Mouse (Mus musculus) kidney, postnatal 14 days (tissue): Measurements from ENCODE around the gene Ccdc85c.
A peak's percentile ranks its signal among the peaks of the same experiment; 100 is the strongest.

Experiments
- DNase-seq: peaks from one replicate; pipeline ENCODE4 v3.0.0; 2022; ENCODE audit warnings: mixed read lengths

Ccdc85c gene

GRCm38 (mm10) chr12:108292957-108293356 is 17.7 kb upstream of the Ccdc85c start:
- peak; percentile 80 for DNase-seq

DNA sequence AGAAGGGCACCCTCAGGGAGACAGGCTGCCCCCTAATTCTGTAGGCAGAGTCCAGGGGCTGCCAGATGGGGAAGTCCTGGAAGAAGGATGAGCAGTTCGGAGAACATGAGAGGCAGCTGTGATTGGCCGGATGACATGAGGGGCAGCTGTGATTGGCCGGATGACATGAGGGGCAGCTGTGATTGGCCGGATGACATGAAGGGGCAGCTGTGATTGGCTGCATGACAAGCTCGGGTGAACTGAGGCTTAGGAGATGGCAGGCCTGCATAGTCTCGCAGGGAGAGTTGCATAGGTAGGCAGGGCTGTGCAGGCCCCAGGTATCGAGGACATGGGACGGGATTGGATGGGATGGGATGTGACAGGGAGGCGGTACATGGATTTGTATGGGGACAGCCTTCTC is 17.2 kb upstream of the Ccdc85c start:
- no peak for DNase-seq

DNA sequence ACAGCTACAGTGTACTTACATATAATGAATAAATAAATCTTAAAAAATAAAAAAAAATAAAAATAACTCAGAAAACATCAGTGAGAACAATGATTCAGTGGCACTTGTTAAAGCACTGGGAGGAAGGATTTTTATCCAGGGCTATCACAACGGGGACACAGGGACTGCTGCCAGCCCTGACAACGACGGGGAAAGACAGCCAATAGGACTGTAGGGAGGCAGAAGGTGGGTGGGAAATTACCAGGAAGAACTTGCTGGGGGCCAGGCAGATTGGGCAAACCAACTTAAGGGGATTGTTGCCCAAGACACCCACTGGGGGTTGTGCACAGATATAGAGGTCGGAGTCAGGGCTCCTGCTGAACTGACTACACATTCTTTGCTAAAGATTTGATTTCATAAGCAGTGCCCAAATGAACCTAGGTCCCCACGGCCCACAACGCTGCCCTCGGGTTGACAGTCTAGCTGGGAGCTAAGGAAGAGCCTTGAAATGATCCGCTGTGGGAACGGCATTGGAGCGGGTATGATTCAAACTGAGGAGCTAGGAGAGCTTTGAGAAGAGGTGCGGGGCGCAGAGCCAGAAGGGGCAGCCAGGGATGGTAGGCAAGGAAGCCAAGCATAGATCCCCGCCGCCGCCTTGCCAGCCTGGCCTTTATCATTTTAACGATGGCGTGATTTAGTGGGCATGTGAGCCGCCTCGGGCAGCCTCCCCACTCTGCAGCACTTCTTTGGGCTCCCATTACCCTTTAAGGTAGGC is 13.1 kb upstream of the Ccdc85c start:
- DNase-seq = no peak

DNA sequence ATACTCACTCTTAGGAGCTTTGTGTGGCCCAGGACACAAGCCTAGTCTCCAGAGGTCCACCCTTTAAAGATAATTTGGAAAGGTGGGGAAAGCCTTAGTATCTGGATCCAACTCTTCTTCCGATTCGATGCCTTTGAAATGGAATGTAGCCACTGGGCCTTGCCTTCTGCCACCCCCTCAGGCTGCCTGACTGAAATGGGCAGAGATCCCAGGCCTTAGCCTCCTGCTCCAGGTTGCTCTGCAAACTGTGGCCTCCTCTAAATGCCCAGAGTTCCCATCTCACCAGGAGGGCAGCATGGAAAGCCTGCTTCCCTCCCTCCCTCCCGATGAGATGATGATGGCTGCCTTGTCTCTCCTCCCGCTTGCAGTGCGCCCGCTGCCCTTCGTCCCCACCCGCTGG is 11.8 kb upstream of the Ccdc85c start:
- no peak for DNase-seq

GRCm38 (mm10) chr12:108286381-108286780 is 11.2 kb upstream of the Ccdc85c start:
- DNase-seq = no peak

GRCm38 (mm10) chr12:108285225-108286011 is 10.2 kb upstream of the Ccdc85c start:
- DNase-seq = no peak

- peak; percentile 49 for DNase-seq
Observed at GRCm38 (mm10) chr12:108284455-108285224, 9.4 kb upstream of the Ccdc85c start.

DNA sequence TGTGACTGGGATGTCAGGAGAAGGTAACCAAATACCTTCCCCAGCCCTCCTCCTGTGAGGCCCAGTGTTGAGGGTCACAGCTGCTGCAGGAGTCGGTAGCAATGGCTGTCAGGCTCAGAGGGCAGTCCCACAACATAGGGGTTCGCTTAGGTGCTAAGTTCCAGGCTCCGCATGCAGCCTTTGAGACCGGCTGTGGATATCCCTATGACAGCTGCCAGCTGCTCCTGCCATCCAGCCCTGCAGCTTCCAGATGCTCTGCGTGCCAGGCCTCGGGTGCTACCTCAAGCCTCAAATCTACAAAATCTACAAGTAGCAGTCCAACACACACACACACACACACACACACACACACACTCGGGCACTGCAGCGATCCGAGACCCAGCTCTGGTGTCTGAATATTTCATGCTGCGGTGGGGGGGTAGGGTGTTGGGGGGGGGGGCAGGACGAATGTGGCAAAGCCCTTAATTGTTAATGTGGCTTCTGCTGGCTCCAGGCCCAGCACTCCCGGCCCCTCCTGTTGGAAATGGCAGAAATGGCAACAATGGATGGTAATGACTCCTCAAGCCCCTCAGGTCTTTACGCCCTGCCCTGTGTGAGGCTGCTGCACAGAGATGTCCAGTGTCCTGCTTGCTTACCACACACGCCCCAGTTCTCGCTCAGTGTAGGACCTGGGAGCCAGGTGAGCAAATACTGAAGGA is 3.1 kb upstream of the Ccdc85c start:
- DNase-seq = no peak

DNA sequence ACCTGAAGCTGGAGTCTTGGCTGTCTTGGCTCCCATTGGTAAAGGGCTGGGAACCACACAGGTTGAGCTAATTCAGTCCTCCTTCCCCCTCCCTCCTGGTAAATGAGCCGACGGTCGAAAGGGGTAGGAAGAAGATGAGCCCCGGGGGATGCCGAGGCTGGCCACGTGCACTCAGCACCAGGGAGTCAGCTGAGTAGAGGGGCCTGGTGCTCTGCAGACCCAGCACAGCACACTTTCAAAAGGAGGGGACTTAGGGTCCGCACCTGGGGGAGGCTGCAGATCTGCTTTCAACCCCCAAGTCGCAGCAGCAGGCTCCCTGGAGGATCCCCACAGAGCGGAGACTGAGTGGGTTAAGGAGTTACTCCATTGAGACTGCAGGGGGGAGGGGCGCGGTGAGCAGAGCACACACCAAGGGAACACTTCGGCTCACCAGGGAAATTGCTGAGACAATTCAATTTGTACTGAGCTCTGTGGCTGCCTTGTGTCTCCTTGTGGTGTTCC is 2.2 kb upstream of the Ccdc85c start:
- no peak for DNase-seq

- DNase-seq = peak; percentile 65
Observed at GRCm38 (mm10) chr12:108275920-108276822, 946 bp upstream of the Ccdc85c start.

- peak; percentile 99 for DNase-seq
Observed at GRCm38 (mm10) chr12:108275508-108275890, 274 bp upstream of the Ccdc85c start.

DNA sequence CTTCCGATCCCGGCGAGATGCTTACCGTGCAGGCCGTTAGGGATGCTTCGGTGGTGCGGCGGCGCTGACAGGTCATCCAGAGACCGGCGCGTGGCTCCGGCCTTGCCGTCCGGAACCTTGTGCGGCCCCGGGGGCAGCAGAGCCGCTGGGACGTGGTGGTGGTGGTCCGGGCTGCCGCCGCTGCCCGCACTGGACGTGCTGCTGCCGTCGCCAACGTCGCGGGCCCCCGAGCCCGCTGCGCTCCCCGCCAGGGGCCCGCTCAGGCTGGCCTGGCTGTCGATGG is 971 bp downstream of the Ccdc85c start:
- no peak for DNase-seq

DNA sequence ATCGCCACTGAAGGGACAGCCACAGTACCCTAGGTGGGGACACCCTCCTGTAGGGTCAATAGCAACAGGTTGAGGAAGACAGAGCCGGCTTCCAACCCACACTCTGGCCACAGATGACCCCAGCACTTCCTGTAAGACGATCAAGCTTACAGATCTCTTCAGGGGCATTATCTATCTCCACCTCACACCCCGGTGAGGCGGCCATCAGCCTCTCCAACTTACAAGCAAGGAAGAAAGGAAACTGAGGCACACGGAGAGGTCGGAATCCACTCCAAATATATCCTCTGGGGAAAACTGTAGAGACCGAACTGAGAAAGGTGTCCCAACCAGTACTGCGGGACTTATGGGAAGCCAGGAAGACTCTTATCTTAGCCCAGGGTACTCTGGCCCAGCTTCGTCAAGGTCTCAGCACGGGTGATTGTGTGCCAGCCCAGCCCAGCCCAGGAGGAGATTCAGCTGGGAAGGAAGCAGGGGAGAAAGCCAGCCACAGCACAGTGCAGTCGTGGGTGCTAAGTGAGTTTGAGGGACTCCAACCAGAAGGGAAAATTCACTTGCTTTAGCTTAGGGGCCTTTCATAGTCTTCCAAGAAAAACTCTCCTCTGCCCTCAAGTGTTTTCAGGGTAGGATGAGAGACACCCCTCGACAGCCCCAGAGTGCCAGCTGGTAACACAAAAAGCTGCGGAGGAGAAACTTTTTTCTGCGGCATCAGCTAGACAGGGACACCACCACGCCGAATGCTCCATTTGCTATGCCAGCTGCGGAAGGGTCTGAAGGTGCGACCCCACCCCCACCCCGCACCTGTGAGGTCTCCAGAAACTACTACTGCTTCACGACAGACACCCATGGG is 1.5 kb downstream of the Ccdc85c start:
- DNase-seq = no peak

GRCm38 (mm10) chr12:108272143-108272635 is 3.0 kb downstream of the Ccdc85c start:
- DNase-seq = no peak

- DNase-seq = no peak
Observed at GRCm38 (mm10) chr12:108271351-108272142, 3.7 kb downstream of the Ccdc85c start.

- DNase-seq = peak; percentile 56
Observed at GRCm38 (mm10) chr12:108270240-108270919, 4.8 kb downstream of the Ccdc85c start.

DNA sequence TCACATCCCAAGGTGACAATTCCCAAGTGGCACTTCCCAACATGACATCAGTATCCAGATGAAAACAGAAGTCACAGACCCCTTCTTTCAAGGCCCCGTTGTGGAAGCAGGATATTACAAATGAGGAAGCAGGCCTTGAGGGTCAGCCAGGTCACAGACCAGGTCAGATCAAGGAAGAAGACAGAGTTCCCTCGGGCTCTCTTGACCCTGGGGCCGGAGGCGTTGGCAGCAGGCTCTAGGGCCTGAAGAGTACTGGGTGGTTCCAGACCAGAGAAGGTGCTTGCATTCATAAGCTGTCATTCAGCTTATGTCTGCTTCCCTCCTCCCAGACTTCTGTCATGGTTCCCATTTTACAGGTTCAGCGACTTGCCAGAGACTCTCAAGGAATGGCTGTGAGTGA is 5.5 kb downstream of the Ccdc85c start:
- DNase-seq = no peak

GRCm38 (mm10) chr12:108268970-108269369 is 6.3 kb downstream of the Ccdc85c start:
- no peak for DNase-seq

- no peak for DNase-seq
Observed at GRCm38 (mm10) chr12:108267653-108268052, 7.6 kb downstream of the Ccdc85c start.
